Mouse (Mus musculus): ENCODE measurements at regions not wholly inside any gene's neighbourhood (a gene's known extent, or its start where the extent isn't known, plus 50 kb on each side); places are given as distances from the start of the nearest gene placed in this dataset.

DNA sequence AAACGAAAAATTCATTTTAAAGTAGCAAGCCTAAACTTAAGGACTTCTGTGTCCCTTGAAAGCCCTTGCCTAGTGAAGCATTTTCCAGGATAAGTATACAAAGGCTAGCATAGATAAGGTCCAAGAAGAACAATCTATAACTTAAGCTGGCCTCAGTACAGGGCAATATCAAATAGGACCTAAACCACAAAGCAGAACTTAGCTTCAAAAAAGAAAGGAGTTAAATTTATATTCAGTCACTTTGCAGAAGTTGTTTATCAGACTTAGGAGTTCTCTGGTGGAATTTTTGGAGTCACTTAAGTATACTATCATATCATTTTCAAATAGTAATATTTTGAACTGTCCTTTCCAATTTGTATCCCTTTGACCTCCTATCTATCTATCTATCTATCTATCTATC lies 421.1 kb downstream of the Slco4c1 start:
- no peak for TF ChIP-seq POLR2A (IDR thresholded peaks at IDR 0.05; ENCODE audit: borderline replicate concordance, extremely low read depth, insufficient read depth, insufficient read length, poor library complexity, severe bottlenecking)
- no peak for TF ChIP-seq CTCF (IDR thresholded peaks at IDR 0.05; ENCODE audit: borderline replicate concordance, extremely low read depth, insufficient read depth, insufficient read length)

Data from brain, embryonic 14.5 days (tissue).